Mouse (Mus musculus) embryonic facial prominence, embryonic 11.5 days (tissue): Measurements from ENCODE around the gene Dpf2. TPM values are rescaled to one million over a fixed set of nuclear protein-coding genes. Genes with fewer than 3 reads are reported as not detected.

Experiments
- ATAC-seq: fragments of 200-750 bp; cut with Nextera tagmentation; replicated peaks from 2 replicates; pipeline ENCODE4 v1.8.0; 2017; ENCODE audit warnings: low read depth; ENCODE audit not compliant: insufficient number of reproducible peaks, low FRiP score, low TSS enrichment
- DNase-seq: peaks from one replicate; pipeline ENCODE4 v3.0.0-alpha.2; 2015; ENCODE audit warnings: low spot score
- H3K27ac ChIP-seq: fragments of 300-500 bp; sonication (generic); replicated peaks from 2 replicates; pipeline ENCODE4 v1.5.1; 2014; ENCODE audit warnings: mild to moderate bottlenecking, low read depth, low read length, control low read depth
- H3K27me3 ChIP-seq: fragments of 300-500 bp; sonication (generic); 2 replicates; pipeline ENCODE4 v1.6.1; 2014; ENCODE audit warnings: mild to moderate bottlenecking, low read length, moderate library complexity, mixed read lengths; ENCODE audit not compliant: control insufficient read depth, insufficient read depth
- H3K36me3 ChIP-seq: fragments of 300-500 bp; sonication (generic); replicated peaks from 2 replicates; pipeline ENCODE4 v1.6.1; 2014; ENCODE audit warnings: low read depth, mild to moderate bottlenecking, low read length, moderate library complexity, mixed read lengths; ENCODE audit not compliant: control insufficient read depth, insufficient read depth
- H3K4me1 ChIP-seq: fragments of 300-500 bp; sonication (generic); 2 replicates; pipeline ENCODE4 v1.6.1; 2014; ENCODE audit warnings: low read length, mixed read lengths; ENCODE audit not compliant: control insufficient read depth, insufficient read depth
- H3K4me2 ChIP-seq: fragments of 300-500 bp; sonication (generic); 2 replicates; pipeline ENCODE4 v1.6.1; 2014; ENCODE audit warnings: low read depth, mild to moderate bottlenecking, control low read depth, low read length, moderate library complexity
- H3K4me3 ChIP-seq: fragments of 300-500 bp; sonication (generic); 2 replicates; pipeline ENCODE4 v1.5.1; 2014; ENCODE audit warnings: low read depth, low read length, control low read depth
- H3K9ac ChIP-seq: fragments of 300-500 bp; sonication (generic); replicated peaks from 2 replicates; pipeline ENCODE4 v1.6.1; 2014; ENCODE audit warnings: mild to moderate bottlenecking, control low read depth, low read length
- H3K9me3 ChIP-seq: fragments of 300-500 bp; sonication (generic); replicated peaks from 2 replicates; pipeline ENCODE4 v1.6.1; 2016; ENCODE audit warnings: mild to moderate bottlenecking, low read length, inconsistent platforms, mixed read lengths; ENCODE audit not compliant: control insufficient read depth
- WGBS: fragments of 180-500 bp; shearing (Covaris S2); extraction: QIAGEN DNeasy Blood & Tissue Kit; methylation state at CpG from one replicate; pipeline ENCODE4 v1.1.7; 2014; 5-methylcytosine and 5-hydroxymethylcytosine counted together
- polyA plus RNA-seq: library from polyadenylated mRNA; unstranded; fragments of >200 nt; fragmentation: Nextera tagmentation; extraction: Ambion mirVana; gene quantifications from 2 replicates; pipeline ENCODE4 v1.2.1, GENCODE M21; 2014

Dpf2 gene
- polyA plus RNA-seq, 1 experiment from 2014 or later = 202 TPM

DNA sequence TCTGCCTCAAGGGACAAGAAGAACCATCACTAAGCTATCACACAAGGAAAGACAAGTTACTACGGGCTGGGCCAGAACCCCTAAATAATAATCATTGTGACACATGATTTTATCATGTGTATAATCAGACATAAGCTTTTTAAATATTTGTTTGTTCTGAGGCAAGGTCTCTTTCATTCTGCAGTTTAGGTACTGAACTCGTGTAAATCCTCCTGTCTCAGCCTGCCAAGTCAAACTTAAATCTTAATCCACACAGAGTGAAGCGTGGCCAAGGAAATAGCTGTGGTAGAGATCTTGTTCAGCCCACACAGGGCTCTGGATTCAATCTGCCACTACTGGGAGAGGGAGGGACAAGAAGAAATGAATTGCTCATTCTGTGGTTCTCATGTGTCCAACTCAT is 5.5 kb downstream of the Dpf2 start:
- H3K27ac ChIP-seq = no peak overlapping the region
- H3K9ac ChIP-seq = no peak overlapping the region
- ATAC-seq (no peak), DNase-seq (no peak)
- WGBS = 92% methylated on average over 3 of the region's 3 CpGs
- no peak overlapping the region for H3K4me2 ChIP-seq
- H3K27me3 ChIP-seq = no peaks in the 10 kb centered on the region
- H3K36me3 ChIP-seq = peaks cover 21% of the 10 kb centered on the region
- peaks cover 2% of the 10 kb centered on the region; the same call in 1 of the 2 replicates for H3K4me1 ChIP-seq
- no peaks in the 10 kb centered on the region for H3K9me3 ChIP-seq
- H3K4me3 ChIP-seq = no peak overlapping the region

DNA sequence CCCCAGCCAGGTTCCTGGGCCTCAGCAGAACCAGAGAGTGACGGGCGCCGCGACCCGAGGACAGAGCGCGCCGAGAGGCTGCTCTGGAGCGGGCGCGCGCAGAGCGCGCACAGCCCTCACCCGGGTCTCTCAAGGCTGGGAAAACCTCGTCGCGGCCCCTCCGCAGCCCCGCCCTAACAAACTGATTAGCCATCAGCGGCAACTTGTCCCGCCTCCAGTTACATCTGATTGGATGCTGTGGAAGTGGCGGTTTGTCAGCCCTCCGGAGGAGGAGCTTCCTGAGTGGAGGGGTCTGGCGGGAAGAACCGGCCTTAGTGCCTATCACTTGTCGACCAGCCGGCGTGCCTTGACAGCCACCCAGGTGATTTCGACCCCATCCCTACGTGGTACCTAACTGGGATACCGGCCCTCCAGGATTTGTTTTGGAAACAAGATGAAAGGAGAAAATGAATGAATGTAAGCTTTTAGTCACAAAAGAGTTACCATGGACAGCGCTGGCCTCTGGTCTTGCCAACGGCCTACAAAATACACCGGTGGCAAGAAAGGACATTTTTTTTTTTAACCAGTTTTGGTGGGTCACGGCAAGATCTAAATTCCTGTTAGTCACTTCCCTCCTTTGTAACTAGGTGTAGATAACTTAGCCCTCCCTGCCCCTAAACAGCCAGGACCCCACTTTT is 18.7 kb downstream of the Dpf2 start, which contains the start of gene Tigd3:
Gene Tigd3, minus strand, starts transcription at position 148 of the 677 bp plus-strand sequence.
- Histone ChIP-seq H3K4me2 (peak within 1 kb of the TSS; percentile 84), H3K9me3 (no peaks in the 10 kb centered on the region), H3K9ac (peak within 1 kb of the TSS; percentile 76), H3K4me1 (peaks cover 2% of the 10 kb centered on the region; the same call in 1 of the 2 replicates), H3K36me3 (no peaks in the 10 kb centered on the region), H3K4me3 (peak within 1 kb of the TSS; percentile 53), H3K27me3 (no peaks in the 10 kb centered on the region), H3K27ac (no peak within 1 kb of the TSS)
- DNase-seq (peak; percentile 98), ATAC-seq (peak; percentile 93)
- WGBS = 4% methylated on average over 36 of the region's 36 CpGs

DNA sequence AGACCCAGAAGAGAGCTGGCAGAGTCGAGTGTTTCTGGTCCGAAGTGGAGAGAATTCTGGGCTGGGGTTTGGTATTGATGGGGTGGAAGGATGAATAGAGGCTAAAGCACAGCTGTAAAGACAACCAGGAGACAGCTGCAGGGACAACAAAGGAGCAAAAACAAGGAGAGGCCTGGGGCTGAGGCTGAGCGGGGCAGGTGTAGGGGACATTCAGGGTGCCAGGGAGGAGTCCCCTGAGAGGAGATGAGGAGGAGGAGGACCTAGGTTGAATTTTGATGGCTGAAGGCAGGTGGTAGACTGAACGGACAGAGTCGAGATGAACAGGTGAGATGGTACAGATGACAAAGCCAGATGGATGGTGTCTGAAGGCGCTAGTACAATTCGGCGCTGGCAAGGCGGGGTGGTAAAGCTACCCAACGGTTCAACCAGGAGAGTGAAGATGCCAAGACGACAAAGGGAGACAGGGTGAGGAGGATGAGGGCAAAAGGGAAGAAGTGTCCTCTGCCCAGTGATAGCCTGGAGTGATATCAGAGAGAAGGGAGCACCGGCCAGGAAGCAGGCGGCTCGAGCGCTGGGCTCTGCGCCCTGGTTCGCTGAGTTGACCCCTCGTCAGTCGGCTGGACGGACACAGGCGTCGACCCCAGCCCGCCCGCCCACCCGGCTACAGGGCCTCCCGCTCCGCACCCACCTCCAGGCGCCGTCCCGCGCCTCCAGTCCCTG is 19.4 kb downstream of the Dpf2 start:
- H3K27me3 ChIP-seq = no peaks in the 10 kb centered on the region
- no peak overlapping the region for H3K27ac ChIP-seq
- peak overlapping the region; percentile 76 for H3K9ac ChIP-seq
- peak overlapping the region; percentile 84 for H3K4me2 ChIP-seq
- peak overlapping the region; percentile 53 for H3K4me3 ChIP-seq
- WGBS = 22% methylated on average over 15 of the region's 31 CpGs
- peaks cover 2% of the 10 kb centered on the region; the same call in 1 of the 2 replicates for H3K4me1 ChIP-seq
- H3K9me3 ChIP-seq = no peaks in the 10 kb centered on the region
- no peaks in the 10 kb centered on the region for H3K36me3 ChIP-seq
- peak; percentile 4 for ATAC-seq
- DNase-seq = no peak

DNA sequence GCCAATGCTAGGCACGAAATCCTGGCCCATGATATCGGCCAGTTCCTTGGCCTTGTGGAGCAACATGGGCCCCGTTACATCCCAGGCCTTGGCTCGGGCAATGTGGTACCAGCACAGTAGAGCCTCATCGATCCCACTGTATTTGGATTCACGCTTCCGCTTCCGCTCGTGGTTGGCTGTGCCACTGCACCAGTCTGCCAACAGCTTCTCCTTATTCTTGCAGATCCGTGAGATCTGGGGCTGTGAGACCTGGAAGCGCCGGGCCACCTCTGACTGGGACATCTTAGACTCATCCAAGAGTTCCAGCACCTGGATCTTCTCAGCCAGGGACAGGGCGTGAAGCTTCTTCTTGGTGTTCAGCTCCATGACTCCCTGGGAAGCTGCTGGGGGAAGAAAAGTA is 20.1 kb downstream of the Dpf2 start:
- no peaks in the 10 kb centered on the region for H3K36me3 ChIP-seq
- no peak for ATAC-seq
- no peak overlapping the region; the same call in 1 of the 2 replicates for H3K4me3 ChIP-seq
- peaks cover 2% of the 10 kb centered on the region; the same call in 1 of the 2 replicates for H3K4me1 ChIP-seq
- H3K27ac ChIP-seq = no peak overlapping the region
- DNase-seq = no peak
- peak overlapping the region; percentile 76 for H3K9ac ChIP-seq
- peak overlapping the region; percentile 84; the same call in 1 of the 2 replicates for H3K4me2 ChIP-seq
- WGBS = 95% methylated on average over 13 of the region's 13 CpGs
- no peaks in the 10 kb centered on the region for H3K27me3 ChIP-seq
- no peaks in the 10 kb centered on the region for H3K9me3 ChIP-seq

DNA sequence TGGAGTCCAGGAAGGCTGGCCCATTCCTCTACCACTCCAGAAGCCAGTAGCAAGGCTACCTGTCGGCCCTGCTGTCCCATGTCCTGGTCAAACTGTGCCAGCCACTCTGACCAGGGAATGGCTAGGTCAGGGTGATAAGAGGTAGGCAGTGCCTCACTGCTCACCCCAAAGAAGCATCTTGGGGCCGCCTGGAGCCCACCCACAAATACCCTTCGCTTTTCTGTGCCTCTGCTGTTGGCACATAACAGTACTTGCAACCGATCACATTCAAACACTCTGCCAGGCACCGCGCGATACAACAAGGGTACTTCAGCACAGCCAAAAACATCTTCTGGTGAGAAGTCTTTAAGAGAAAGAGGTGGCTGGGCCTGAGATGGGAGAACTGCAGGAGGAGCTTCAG is 20.5 kb downstream of the Dpf2 start:
- no peak overlapping the region for H3K9ac ChIP-seq
- H3K27me3 ChIP-seq = no peaks in the 10 kb centered on the region
- H3K36me3 ChIP-seq = no peaks in the 10 kb centered on the region
- H3K4me2 ChIP-seq = no peak overlapping the region
- H3K4me1 ChIP-seq = peaks cover 2% of the 10 kb centered on the region; the same call in 1 of the 2 replicates
- WGBS = 93% methylated on average over 7 of the region's 7 CpGs
- no peak overlapping the region for H3K4me3 ChIP-seq
- DNase-seq (no peak), ATAC-seq (no peak)
- no peak overlapping the region for H3K27ac ChIP-seq
- H3K9me3 ChIP-seq = no peaks in the 10 kb centered on the region

DNA sequence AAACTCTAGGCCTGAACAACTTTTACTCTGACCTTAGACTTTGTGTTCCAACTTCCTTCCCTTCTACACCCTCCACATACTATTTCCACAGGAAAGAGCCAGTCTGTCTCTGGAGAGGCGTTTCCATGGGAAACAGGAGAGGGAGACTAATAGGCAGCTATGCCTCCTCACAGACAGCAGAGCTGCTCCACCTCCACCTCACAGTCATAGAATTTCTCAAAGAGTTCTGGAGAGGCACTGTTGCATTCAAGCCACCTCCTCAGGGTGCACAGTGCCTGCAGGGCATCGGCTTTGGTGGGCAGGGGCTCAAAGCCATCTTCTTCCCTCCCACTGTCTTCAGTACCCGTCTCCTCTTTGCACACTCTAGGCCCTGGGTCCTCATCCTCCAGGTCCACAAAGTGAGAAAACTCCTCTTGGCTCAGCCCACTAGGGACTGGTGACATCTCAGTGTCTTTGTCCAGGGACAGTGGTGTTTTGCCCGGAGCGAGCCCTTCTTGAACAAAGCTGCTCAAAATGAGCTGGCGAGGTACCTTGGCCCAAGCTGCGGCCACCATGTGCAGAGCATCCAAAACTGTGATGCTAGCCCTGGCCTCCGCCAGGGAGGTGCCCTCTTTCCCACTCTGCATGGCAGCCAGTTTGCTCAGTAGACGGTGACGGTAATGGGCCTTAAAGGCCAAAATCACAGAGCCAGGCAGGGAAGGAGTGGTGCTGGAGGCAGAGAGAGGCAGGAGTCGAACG is 21.1 kb downstream of the Dpf2 start:
- no peak overlapping the region for H3K4me3 ChIP-seq
- H3K4me2 ChIP-seq = no peak overlapping the region
- no peak overlapping the region for H3K27ac ChIP-seq
- ATAC-seq (no peak), DNase-seq (no peak)
- H3K4me1 ChIP-seq = peaks cover 2% of the 10 kb centered on the region; the same call in 1 of the 2 replicates
- H3K36me3 ChIP-seq = no peaks in the 10 kb centered on the region
- WGBS = 92% methylated on average over 12 of the region's 12 CpGs
- H3K9ac ChIP-seq = no peak overlapping the region
- H3K9me3 ChIP-seq = no peaks in the 10 kb centered on the region
- no peaks in the 10 kb centered on the region for H3K27me3 ChIP-seq

DNA sequence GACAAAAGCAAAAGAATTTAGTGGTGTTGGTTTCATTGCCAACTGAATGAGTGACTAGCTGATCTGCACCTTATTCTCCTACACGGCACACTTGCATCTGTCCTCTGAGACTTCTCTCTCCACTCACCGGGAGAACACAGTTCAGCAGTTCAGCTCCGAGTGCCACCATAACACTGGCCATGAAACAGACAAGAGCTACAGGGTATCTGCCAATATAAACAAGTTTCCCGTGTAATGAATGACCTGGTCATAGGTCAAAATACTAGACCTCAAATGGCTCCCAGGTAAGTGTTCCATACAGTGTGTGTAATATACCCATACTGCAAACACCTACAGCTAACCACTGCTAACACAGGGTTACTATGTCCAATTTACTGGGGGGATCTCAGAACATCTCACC is 23.6 kb downstream of the Dpf2 start:
- 82% methylated on average over 4 of the region's 4 CpGs for WGBS
- Histone ChIP-seq H3K9me3 (no peaks in the 10 kb centered on the region), H3K4me2 (no peak overlapping the region), H3K4me3 (no peak overlapping the region), H3K4me1 (peaks cover 2% of the 10 kb centered on the region; the same call in 1 of the 2 replicates), H3K36me3 (no peaks in the 10 kb centered on the region), H3K9ac (no peak overlapping the region), H3K27me3 (no peaks in the 10 kb centered on the region), H3K27ac (no peak overlapping the region)
- ATAC-seq (no peak), DNase-seq (no peak)
